Mouse (Mus musculus): ENCODE measurements around the gene Brap.

DNA sequence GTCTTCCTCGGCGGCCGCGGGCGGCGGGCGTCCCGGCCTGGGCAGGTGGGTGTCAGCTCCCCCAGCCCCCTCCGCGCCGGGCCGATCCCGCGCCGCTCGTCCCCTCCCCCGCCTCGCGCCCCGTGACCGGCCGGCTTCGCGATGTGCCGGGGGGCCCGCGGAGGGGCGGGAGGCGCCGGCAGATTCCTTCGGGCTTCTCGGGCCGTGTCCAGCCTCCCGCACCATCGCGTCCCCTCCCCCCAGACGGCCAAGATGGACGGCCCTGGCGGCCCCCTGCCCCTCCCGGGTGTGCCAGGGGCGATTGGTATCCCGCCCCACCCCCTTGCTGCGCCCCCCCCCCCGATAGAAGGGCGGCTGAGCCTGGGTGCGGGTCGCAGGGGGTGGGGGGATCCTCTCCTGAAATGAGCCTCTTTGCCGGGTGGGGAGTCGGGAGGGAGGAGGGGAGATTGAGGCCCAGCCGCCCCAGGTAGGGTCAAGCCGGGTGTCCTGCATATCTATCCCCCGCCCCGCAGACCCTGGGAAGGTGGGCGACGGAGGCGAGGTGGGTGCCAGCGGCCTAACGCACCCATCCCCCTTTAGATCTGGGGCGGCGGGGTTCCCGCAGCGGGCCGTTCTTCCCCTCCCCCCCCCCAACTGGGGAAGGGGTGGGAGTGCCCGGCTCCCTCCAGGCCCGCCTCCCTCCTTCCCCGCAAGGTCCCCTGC, 52.0 kb downstream of the Brap start:
- TF ChIP-seq CTCF (conservative IDR thresholded peaks at IDR 0.05; ENCODE audit: low read length) (no peak), POU5F1 (IDR thresholded peaks at IDR 0.05; ENCODE audit: borderline replicate concordance, low read length) (no peak), NANOG (IDR thresholded peaks at IDR 0.05; ENCODE audit: borderline replicate concordance, low read length) (no peak)
